Mouse (Mus musculus): ENCODE results near the gene Gsg1l. TPM values are rescaled to one million over a fixed set of nuclear protein-coding genes. Genes with fewer than 3 reads are reported as not detected.

Gsg1l gene
- polyA plus RNA-seq (2014; fragmentation: Nextera tagmentation; extraction: Ambion mirVana) = 6.4 and 9.1 TPM in 2 replicates

GRCm38 (mm10) chr7:126082286-126082741 lies at the start of gene Gsg1l:
Gene Gsg1l, minus strand, starts transcription at chr7:126082411.
- no peaks in the 10 kb centered on the region for H3K36me3 ChIP-seq (ENCODE audit: control insufficient read depth, insufficient read depth, low read length)

GRCm38 (mm10) chr7:126127673-126128072 lies 45.5 kb upstream of the Gsg1l start:
- Histone ChIP-seq H3K4me2 (no peak overlapping the region), H3K9me3 (replicated peaks; ENCODE audit: control insufficient read depth, low read length) (no peaks in the 10 kb centered on the region), H3K36me3 (ENCODE audit: control insufficient read depth, insufficient read depth, low read length) (peaks cover 7% of the 10 kb centered on the region), H3K4me1 (ENCODE audit: control insufficient read depth, insufficient read depth, low read length) (peaks cover 33% of the 10 kb centered on the region), H3K9ac (ENCODE audit: low read depth, low read length) (no peak overlapping the region), H3K27me3 (ENCODE audit: control insufficient read depth, insufficient read depth, low read length) (no peaks in the 10 kb centered on the region), H3K4me3 (ENCODE audit: low read depth, low read length) (no peak overlapping the region), H3K27ac (ENCODE audit: low read depth, low read length) (no peak overlapping the region; the same call in 1 of the 2 replicates)
- no peak for ATAC-seq (replicated peaks; ENCODE audit: insufficient number of reproducible peaks, low FRiP score, low TSS enrichment)
- 68% methylated on average over 2 of the region's 2 CpGs for WGBS (ENCODE audit: insufficient replicate concordance)

More at GRCm38 (mm10) chr7:126082286-126082741, at the start of gene Gsg1l:
- Histone ChIP-seq H3K27ac (ENCODE audit: low read depth, low read length) (no peak within 1 kb of the TSS), H3K27me3 (ENCODE audit: control insufficient read depth, insufficient read depth, low read length) (peaks cover 52% of the 10 kb centered on the region), H3K4me3 (ENCODE audit: low read depth, low read length) (peak within 1 kb of the TSS; percentile 71), H3K9me3 (replicated peaks; ENCODE audit: control insufficient read depth, low read length) (no peaks in the 10 kb centered on the region), H3K4me1 (ENCODE audit: control insufficient read depth, insufficient read depth, low read length) (peaks cover 9% of the 10 kb centered on the region), H3K4me2 (peak within 1 kb of the TSS; percentile 93), H3K9ac (ENCODE audit: low read depth, low read length) (peak within 1 kb of the TSS; percentile 78)
- no peak for ATAC-seq (replicated peaks; ENCODE audit: insufficient number of reproducible peaks, low FRiP score, low TSS enrichment)
- WGBS (ENCODE audit: insufficient replicate concordance) = 1% methylated on average over 48 of the region's 49 CpGs

- H3K4me1 ChIP-seq (ENCODE audit: control insufficient read depth, insufficient read depth, low read length) = peaks cover 33% of the 10 kb centered on the region
- peaks cover 8% of the 10 kb centered on the region for H3K36me3 ChIP-seq (ENCODE audit: control insufficient read depth, insufficient read depth, low read length)
- WGBS (ENCODE audit: insufficient replicate concordance) = 12% methylated on average over 3 of the region's 3 CpGs
- no peaks in the 10 kb centered on the region for H3K9me3 ChIP-seq (replicated peaks; ENCODE audit: control insufficient read depth, low read length)
- H3K9ac ChIP-seq (ENCODE audit: low read depth, low read length) = no peak overlapping the region
- H3K27ac ChIP-seq (ENCODE audit: low read depth, low read length) = peak overlapping the region; percentile 50
- ATAC-seq (replicated peaks; ENCODE audit: insufficient number of reproducible peaks, low FRiP score, low TSS enrichment) = 0 out of 2 replicates have a peak, but pooled peaks have one; percentile 18
- H3K4me3 ChIP-seq (ENCODE audit: low read depth, low read length) = no peak overlapping the region
- H3K4me2 ChIP-seq = peak overlapping the region; percentile 17
- no peaks in the 10 kb centered on the region for H3K27me3 ChIP-seq (ENCODE audit: control insufficient read depth, insufficient read depth, low read length)
These were observed 44.3 kb upstream of the Gsg1l start for GRCm38 (mm10) chr7:126126502-126126901.

- H3K27ac ChIP-seq (ENCODE audit: low read depth, low read length) = no peak overlapping the region
- no peaks in the 10 kb centered on the region for H3K27me3 ChIP-seq (ENCODE audit: control insufficient read depth, insufficient read depth, low read length)
- H3K9ac ChIP-seq (ENCODE audit: low read depth, low read length) = no peak overlapping the region
- H3K4me1 ChIP-seq (ENCODE audit: control insufficient read depth, insufficient read depth, low read length) = peaks cover 13% of the 10 kb centered on the region
- H3K36me3 ChIP-seq (ENCODE audit: control insufficient read depth, insufficient read depth, low read length) = peaks cover 19% of the 10 kb centered on the region
- no peak overlapping the region for H3K4me3 ChIP-seq (ENCODE audit: low read depth, low read length)
- WGBS (ENCODE audit: insufficient replicate concordance) = 83% methylated on average over 4 of the region's 4 CpGs
- H3K4me2 ChIP-seq = no peak overlapping the region
- ATAC-seq (replicated peaks; ENCODE audit: insufficient number of reproducible peaks, low FRiP score, low TSS enrichment) = 0 out of 2 replicates have a peak, but pooled peaks have one; percentile 52
- H3K9me3 ChIP-seq (replicated peaks; ENCODE audit: control insufficient read depth, low read length) = no peaks in the 10 kb centered on the region
These were observed 39.3 kb upstream of the Gsg1l start for GRCm38 (mm10) chr7:126121533-126121932.

- no peaks in the 10 kb centered on the region for H3K4me1 ChIP-seq (ENCODE audit: control insufficient read depth, insufficient read depth, low read length)
- no peak for ATAC-seq (replicated peaks; ENCODE audit: insufficient number of reproducible peaks, low FRiP score, low TSS enrichment)
- 69% methylated on average over 6 of the region's 6 CpGs for WGBS (ENCODE audit: insufficient replicate concordance)
- H3K4me2 ChIP-seq = no peak overlapping the region
- no peak overlapping the region for H3K27ac ChIP-seq (ENCODE audit: low read depth, low read length)
- no peak overlapping the region for H3K9ac ChIP-seq (ENCODE audit: low read depth, low read length)
- no peaks in the 10 kb centered on the region for H3K9me3 ChIP-seq (replicated peaks; ENCODE audit: control insufficient read depth, low read length)
- peaks cover 25% of the 10 kb centered on the region for H3K36me3 ChIP-seq (ENCODE audit: control insufficient read depth, insufficient read depth, low read length)
- no peaks in the 10 kb centered on the region for H3K27me3 ChIP-seq (ENCODE audit: control insufficient read depth, insufficient read depth, low read length)
- no peak overlapping the region for H3K4me3 ChIP-seq (ENCODE audit: low read depth, low read length)
These were observed 37.6 kb upstream of the Gsg1l start for GRCm38 (mm10) chr7:126119819-126120218.

GRCm38 (mm10) chr7:126113263-126113662 lies 31.1 kb upstream of the Gsg1l start:
- H3K9me3 ChIP-seq (replicated peaks; ENCODE audit: control insufficient read depth, low read length) = no peaks in the 10 kb centered on the region
- H3K9ac ChIP-seq (ENCODE audit: low read depth, low read length) = no peak overlapping the region
- H3K4me3 ChIP-seq (ENCODE audit: low read depth, low read length) = no peak overlapping the region
- no peak overlapping the region for H3K4me2 ChIP-seq
- no peak for ATAC-seq (replicated peaks; ENCODE audit: insufficient number of reproducible peaks, low FRiP score, low TSS enrichment)
- 92% methylated on average over 4 of the region's 4 CpGs for WGBS (ENCODE audit: insufficient replicate concordance)
- H3K36me3 ChIP-seq (ENCODE audit: control insufficient read depth, insufficient read depth, low read length) = peaks cover 35% of the 10 kb centered on the region
- no peaks in the 10 kb centered on the region for H3K4me1 ChIP-seq (ENCODE audit: control insufficient read depth, insufficient read depth, low read length)
- H3K27me3 ChIP-seq (ENCODE audit: control insufficient read depth, insufficient read depth, low read length) = no peaks in the 10 kb centered on the region
- H3K27ac ChIP-seq (ENCODE audit: low read depth, low read length) = no peak overlapping the region

GRCm38 (mm10) chr7:126111230-126111629 lies 29.0 kb upstream of the Gsg1l start:
- H3K9ac ChIP-seq (ENCODE audit: low read depth, low read length) = no peak overlapping the region
- H3K36me3 ChIP-seq (ENCODE audit: control insufficient read depth, insufficient read depth, low read length) = peaks cover 44% of the 10 kb centered on the region
- 48% methylated on average over 2 of the region's 2 CpGs for WGBS (ENCODE audit: insufficient replicate concordance)
- no peaks in the 10 kb centered on the region for H3K4me1 ChIP-seq (ENCODE audit: control insufficient read depth, insufficient read depth, low read length)
- H3K27me3 ChIP-seq (ENCODE audit: control insufficient read depth, insufficient read depth, low read length) = no peaks in the 10 kb centered on the region
- H3K9me3 ChIP-seq (replicated peaks; ENCODE audit: control insufficient read depth, low read length) = no peaks in the 10 kb centered on the region
- no peak overlapping the region for H3K4me2 ChIP-seq
- H3K27ac ChIP-seq (ENCODE audit: low read depth, low read length) = no peak overlapping the region
- no peak overlapping the region for H3K4me3 ChIP-seq (ENCODE audit: low read depth, low read length)
- no peak for ATAC-seq (replicated peaks; ENCODE audit: insufficient number of reproducible peaks, low FRiP score, low TSS enrichment)

- Histone ChIP-seq H3K4me1 (ENCODE audit: control insufficient read depth, insufficient read depth, low read length) (no peaks in the 10 kb centered on the region), H3K4me2 (no peak overlapping the region), H3K36me3 (ENCODE audit: control insufficient read depth, insufficient read depth, low read length) (peaks cover 40% of the 10 kb centered on the region), H3K9me3 (replicated peaks; ENCODE audit: control insufficient read depth, low read length) (no peaks in the 10 kb centered on the region), H3K9ac (ENCODE audit: low read depth, low read length) (no peak overlapping the region), H3K27me3 (ENCODE audit: control insufficient read depth, insufficient read depth, low read length) (no peaks in the 10 kb centered on the region), H3K27ac (ENCODE audit: low read depth, low read length) (no peak overlapping the region), H3K4me3 (ENCODE audit: low read depth, low read length) (no peak overlapping the region)
- 85% methylated on average over 3 of the region's 3 CpGs for WGBS (ENCODE audit: insufficient replicate concordance)
- ATAC-seq (replicated peaks; ENCODE audit: insufficient number of reproducible peaks, low FRiP score, low TSS enrichment) = no peak
These were observed 27.7 kb upstream of the Gsg1l start for GRCm38 (mm10) chr7:126109898-126110297.

- Histone ChIP-seq H3K4me3 (ENCODE audit: low read depth, low read length) (no peak overlapping the region), H3K9me3 (replicated peaks; ENCODE audit: control insufficient read depth, low read length) (no peaks in the 10 kb centered on the region), H3K27ac (ENCODE audit: low read depth, low read length) (no peak overlapping the region), H3K9ac (ENCODE audit: low read depth, low read length) (no peak overlapping the region; the same call in 1 of the 2 replicates), H3K4me2 (no peak overlapping the region), H3K4me1 (ENCODE audit: control insufficient read depth, insufficient read depth, low read length) (no peaks in the 10 kb centered on the region), H3K27me3 (ENCODE audit: control insufficient read depth, insufficient read depth, low read length) (no peaks in the 10 kb centered on the region), H3K36me3 (ENCODE audit: control insufficient read depth, insufficient read depth, low read length) (peaks cover 30% of the 10 kb centered on the region)
- 93% methylated on average over 11 of the region's 11 CpGs for WGBS (ENCODE audit: insufficient replicate concordance)
- ATAC-seq (replicated peaks; ENCODE audit: insufficient number of reproducible peaks, low FRiP score, low TSS enrichment) = no peak
These were observed 18.2 kb upstream of the Gsg1l start for GRCm38 (mm10) chr7:126100440-126100839.

Measured in heart, embryonic 11.5 days (tissue).